Mouse (Mus musculus) midbrain, embryonic 12.5 days (tissue): ENCODE results near the gene Adam22. TPM values are rescaled to one million over a fixed set of nuclear protein-coding genes. Genes with fewer than 3 reads are reported as not detected.
A peak's percentile ranks its signal among the peaks of the same experiment; 100 is the strongest.
"Not testable (repeated sequence)": the region's sequence is repeated elsewhere in the genome, so short reads cannot be mapped to it uniquely, and the experiment has no call there.

Experiments used
- ATAC-seq: fragments of 200-750 bp; cut with Nextera tagmentation; 2 replicates; pipeline ENCODE4 v1.8.0; 2017; ENCODE audit warnings: low read depth, moderate TSS enrichment, moderate library complexity; ENCODE audit not compliant: low FRiP score
- H3K27ac ChIP-seq: fragments of 300-500 bp; sonication (generic); replicated peaks from 2 replicates; pipeline ENCODE4 v1.5.1; 2016; ENCODE audit warnings: mild to moderate bottlenecking
- H3K27me3 ChIP-seq: fragments of 300-500 bp; sonication (generic); 2 replicates; pipeline ENCODE4 v1.6.1; 2016; ENCODE audit warnings: mild to moderate bottlenecking
- H3K36me3 ChIP-seq: fragments of 300-500 bp; sonication (generic); 2 replicates; pipeline ENCODE4 v1.6.1; 2016
- H3K4me1 ChIP-seq: fragments of 300-500 bp; sonication (generic); 2 replicates; pipeline ENCODE4 v1.6.1; 2016
- H3K4me2 ChIP-seq: fragments of 300-500 bp; sonication (generic); replicated peaks from 2 replicates; pipeline ENCODE4 v1.6.1; 2016; ENCODE audit warnings: mild to moderate bottlenecking, moderate library complexity
- H3K4me3 ChIP-seq: fragments of 300-500 bp; sonication (generic); 2 replicates; pipeline ENCODE4 v1.5.1; 2016; ENCODE audit warnings: mild to moderate bottlenecking
- H3K9ac ChIP-seq: fragments of 300-500 bp; sonication (generic); replicated peaks from 2 replicates; pipeline ENCODE4 v1.6.1; 2016; ENCODE audit warnings: mild to moderate bottlenecking, moderate library complexity
- H3K9me3 ChIP-seq: fragments of 300-500 bp; sonication (generic); 2 replicates; pipeline ENCODE4 v1.6.1; 2016; ENCODE audit warnings: mild to moderate bottlenecking
- WGBS: fragments of 180-500 bp; shearing (Covaris S2); methylation state at CpG from one replicate; pipeline ENCODE4 v1.1.7; 2016; 5-methylcytosine and 5-hydroxymethylcytosine counted together
- polyA plus RNA-seq: library from polyadenylated mRNA; unstranded; fragments of >200 nt; fragmentation: Nextera tagmentation; extraction: Ambion mirVana; gene quantifications from 2 replicates; pipeline ENCODE4 v1.2.1, GENCODE M21; 2016

Gene Adam22
- polyA plus RNA-seq, 1 experiment from 2014 or later = 20.5 TPM

- Histone ChIP-seq H3K27ac (no peak overlapping the region), H3K27me3 (no peaks in the 10 kb centered on the region), H3K4me1 (no peaks in the 10 kb centered on the region), H3K4me3 (no peak overlapping the region), H3K36me3 (0 out of 2 replicates have a peak, but pooled peaks cover 12% of the 10 kb centered on the region), H3K9me3 (no peaks in the 10 kb centered on the region), H3K9ac (no peak overlapping the region), H3K4me2 (no peak overlapping the region)
- no peak for ATAC-seq
- WGBS = 93% methylated on average over 9 of the region's 9 CpGs
Measured at GRCm38 (mm10) chr5:8073901-8074561, 293.9 kb downstream of the Adam22 start.

GRCm38 (mm10) chr5:8073406-8073805 is 294.6 kb downstream of the Adam22 start:
- Histone ChIP-seq H3K4me2 (no peak overlapping the region), H3K9me3 (no peaks in the 10 kb centered on the region), H3K36me3 (0 out of 2 replicates have a peak, but pooled peaks cover 12% of the 10 kb centered on the region), H3K4me1 (no peaks in the 10 kb centered on the region), H3K4me3 (no peak overlapping the region), H3K27ac (no peak overlapping the region), H3K9ac (no peak overlapping the region), H3K27me3 (no peaks in the 10 kb centered on the region)
- WGBS = 93% methylated on average over 9 of the region's 9 CpGs
- no peak for ATAC-seq

- Histone ChIP-seq H3K27me3 (no peaks in the 10 kb centered on the region), H3K4me1 (no peaks in the 10 kb centered on the region), H3K36me3 (peaks cover 56% of the 10 kb centered on the region), H3K9ac (no peak overlapping the region), H3K4me3 (no peak overlapping the region), H3K4me2 (no peak overlapping the region), H3K9me3 (no peaks in the 10 kb centered on the region), H3K27ac (no peak overlapping the region)
- 59% methylated on average over 6 of the region's 6 CpGs for WGBS
- no peak for ATAC-seq
Measured at GRCm38 (mm10) chr5:8063207-8063606, 304.8 kb downstream of the Adam22 start.

GRCm38 (mm10) chr5:8062469-8062868 is 305.5 kb downstream of the Adam22 start:
- H3K4me1 ChIP-seq = peaks cover under 1% of the 10 kb centered on the region
- no peak overlapping the region for H3K27ac ChIP-seq
- H3K9ac ChIP-seq = no peak overlapping the region
- no peaks in the 10 kb centered on the region for H3K9me3 ChIP-seq
- H3K4me2 ChIP-seq = no peak overlapping the region
- no peak overlapping the region for H3K4me3 ChIP-seq
- H3K36me3 ChIP-seq = peaks cover 56% of the 10 kb centered on the region
- no peak for ATAC-seq
- no peaks in the 10 kb centered on the region for H3K27me3 ChIP-seq
- WGBS = 95% methylated on average over 2 of the region's 2 CpGs

- Histone ChIP-seq H3K9me3 (no peaks in the 10 kb centered on the region), H3K27me3 (no peaks in the 10 kb centered on the region), H3K4me2 (no peak overlapping the region), H3K36me3 (peaks cover 16% of the 10 kb centered on the region; the same call in 1 of the 2 replicates), H3K4me3 (no peak overlapping the region), H3K4me1 (peaks cover 13% of the 10 kb centered on the region), H3K27ac (no peak overlapping the region), H3K9ac (no peak overlapping the region)
- 91% methylated on average over 7 of the region's 7 CpGs for WGBS
- no peak for ATAC-seq
Measured at GRCm38 (mm10) chr5:8058056-8058455, 309.9 kb downstream of the Adam22 start.

- Histone ChIP-seq H3K4me3 (peak overlapping the region; percentile 74), H3K4me1 (peaks cover 13% of the 10 kb centered on the region), H3K27ac (no peak overlapping the region), H3K9me3 (no peaks in the 10 kb centered on the region), H3K9ac (peak overlapping the region; percentile 82), H3K36me3 (peaks cover 12% of the 10 kb centered on the region; the same call in 1 of the 2 replicates), H3K4me2 (peak overlapping the region; percentile 67), H3K27me3 (no peaks in the 10 kb centered on the region)
- WGBS = 62% methylated on average over 5 of the region's 5 CpGs
- ATAC-seq = no peak; the same call in 1 of the 2 replicates
Measured at GRCm38 (mm10) chr5:8057018-8057323, 311.0 kb downstream of the Adam22 start.

- Histone ChIP-seq H3K4me3 (peak overlapping the region; percentile 74), H3K9me3 (no peaks in the 10 kb centered on the region), H3K36me3 (peaks cover 12% of the 10 kb centered on the region; the same call in 1 of the 2 replicates), H3K4me2 (peak overlapping the region; percentile 67), H3K27me3 (no peaks in the 10 kb centered on the region), H3K9ac (peak overlapping the region; percentile 82), H3K4me1 (peaks cover 13% of the 10 kb centered on the region), H3K27ac (peak overlapping the region; percentile 35; the same call in 1 of the 2 replicates)
- 1% methylated on average over 60 of the region's 60 CpGs for WGBS
- ATAC-seq = peak; percentile 98
Measured at GRCm38 (mm10) chr5:8056141-8057017, 311.6 kb downstream of the Adam22 start.

- peaks cover 13% of the 10 kb centered on the region for H3K4me1 ChIP-seq
- peak overlapping the region; percentile 35; the same call in 1 of the 2 replicates for H3K27ac ChIP-seq
- peak overlapping the region; percentile 82 for H3K9ac ChIP-seq
- H3K4me3 ChIP-seq = peak overlapping the region; percentile 74
- H3K36me3 ChIP-seq = peaks cover 12% of the 10 kb centered on the region; the same call in 1 of the 2 replicates
- no peaks in the 10 kb centered on the region for H3K9me3 ChIP-seq
- 40% methylated on average over 8 of the region's 8 CpGs for WGBS
- H3K4me2 ChIP-seq = peak overlapping the region; percentile 67
- no peaks in the 10 kb centered on the region for H3K27me3 ChIP-seq
- peak; percentile 31 for ATAC-seq
Measured at GRCm38 (mm10) chr5:8055721-8056129, 312.2 kb downstream of the Adam22 start.

GRCm38 (mm10) chr5:8053827-8054226 is 314.1 kb downstream of the Adam22 start:
- H3K4me3 ChIP-seq = no peak overlapping the region
- H3K4me2 ChIP-seq = no peak overlapping the region
- 93% methylated on average over 4 of the region's 4 CpGs for WGBS
- no peaks in the 10 kb centered on the region for H3K27me3 ChIP-seq
- no peak overlapping the region for H3K27ac ChIP-seq
- peaks cover 13% of the 10 kb centered on the region for H3K4me1 ChIP-seq
- H3K9ac ChIP-seq = no peak overlapping the region
- H3K9me3 ChIP-seq = no peaks in the 10 kb centered on the region
- no peaks in the 10 kb centered on the region for H3K36me3 ChIP-seq
- ATAC-seq = no peak

- ATAC-seq = no peak
Measured at GRCm38 (mm10) chr5:8045855-8046254, 322.1 kb downstream of the Adam22 start, which contains the start of gene Sri. Gene Sri, plus strand, starts transcription at chr5:8046078.

GRCm38 (mm10) chr5:8034596-8034995 is 333.4 kb downstream of the Adam22 start:
- not testable (repeated sequence) for H3K27ac ChIP-seq, H3K4me2 ChIP-seq, H3K9me3 ChIP-seq, H3K36me3 ChIP-seq, H3K4me3 ChIP-seq, H3K27me3 ChIP-seq, ATAC-seq, H3K9ac ChIP-seq, H3K4me1 ChIP-seq
- WGBS = 94% methylated on average over 6 of the region's 6 CpGs

More at GRCm38 (mm10) chr5:8045855-8046254, 322.1 kb downstream of the Adam22 start, which contains the start of gene Sri:
- Histone ChIP-seq H3K9me3 (no peaks in the 10 kb centered on the region), H3K9ac (no peak within 1 kb of the TSS), H3K27me3 (no peaks in the 10 kb centered on the region), H3K36me3 (no peaks in the 10 kb centered on the region), H3K4me1 (no peaks in the 10 kb centered on the region), H3K27ac (no peak within 1 kb of the TSS), H3K4me2 (no peak within 1 kb of the TSS), H3K4me3 (no peak within 1 kb of the TSS)
- 88% methylated on average over 6 of the region's 6 CpGs for WGBS
